Mouse (Mus musculus) liver, adult 2 months (tissue): ENCODE data around the gene Foxo6. TPM values are rescaled to one million over a fixed set of nuclear protein-coding genes. Genes with fewer than 3 reads are reported as not detected.
A peak's percentile ranks its signal among the peaks of the same experiment; 100 is the strongest.

ENCODE experiments used
- DNase-seq: peaks from one replicate; pipeline ENCODE4 v3.0.0-alpha.2; 2011; ENCODE audit warnings: low read depth, low spot score; ENCODE audit errors: extremely low read depth
- H3K27ac ChIP-seq: fragments of 200-500 bp; replicated peaks from 2 replicates; pipeline ENCODE4 v1.5.1; 2012; ENCODE audit warnings: low read depth, mild to moderate bottlenecking, control low read depth, inconsistent platforms, low read length; ENCODE audit not compliant: insufficient read depth
- H3K27me3 ChIP-seq: fragments of 200-500 bp; 2 replicates; pipeline ENCODE4 v1.6.1; 2012; ENCODE audit warnings: mild to moderate bottlenecking, moderate library complexity, low read length, inconsistent platforms; ENCODE audit not compliant: control insufficient read depth, insufficient read depth
- H3K36me3 ChIP-seq: fragments of 200-500 bp; 2 replicates; pipeline ENCODE4 v1.6.1; 2012; ENCODE audit warnings: low read length, inconsistent platforms; ENCODE audit not compliant: control insufficient read depth, insufficient read depth
- H3K4me1 ChIP-seq: fragments of 200-500 bp; 2 replicates; pipeline ENCODE4 v1.6.1; 2011; ENCODE audit warnings: low read length; ENCODE audit not compliant: control insufficient read depth, insufficient read depth
- H3K4me3 ChIP-seq: fragments of 200-500 bp; 2 replicates; pipeline ENCODE4 v1.5.1; 2011; ENCODE audit warnings: low read depth, mild to moderate bottlenecking, control low read depth, low read length, moderate library complexity; ENCODE audit not compliant: insufficient read depth
- H3K79me2 ChIP-seq: fragments of 200-500 bp; 2 replicates; pipeline ENCODE4 v1.6.1; 2012; ENCODE audit warnings: inconsistent platforms, mild to moderate bottlenecking, low read length, moderate library complexity; ENCODE audit not compliant: control insufficient read depth, insufficient read depth
- H3K9ac ChIP-seq: fragments of 200-500 bp; 2 replicates; pipeline ENCODE4 v1.6.1; 2012; ENCODE audit warnings: low read depth, mild to moderate bottlenecking, control low read depth, inconsistent platforms, low read length
- CTCF ChIP-seq: fragments of 200-500 bp; IDR thresholded peaks from 2 replicates; pipeline ENCODE4 v1.5.1; 2011; ENCODE audit warnings: low read depth, low read length, control low read depth
- POLR2A ChIP-seq: fragments of 200-500 bp; IDR thresholded peaks from 2 replicates; pipeline ENCODE4 v1.6.1; 2011; ENCODE audit warnings: low read length, control low read depth; ENCODE audit not compliant: insufficient read depth; ENCODE audit errors: extremely low read depth
- WGBS: fragments of 180-500 bp; shearing (Covaris S2); methylation state at CpG from one replicate; pipeline ENCODE4 v1.1.7; 2018; 5-methylcytosine and 5-hydroxymethylcytosine counted together
- polyA plus RNA-seq: library from polyadenylated mRNA; depleted of rRNA; stranded (reverse); fragments of >200 nt; gene quantifications from 2 replicates; pipeline ENCODE4 v1.2.3, GENCODE M21; 2012
- total RNA-seq: library from RNA; depleted of rRNA; stranded (reverse); fragments of >200 nt; gene quantifications from 2 replicates; pipeline ENCODE4 v1.2.3, GENCODE M21; 2014

The Foxo6 gene
- total and polyA plus RNA-seq, 2 experiments: 0.07 TPM; not detected in 1

GRCm38 (mm10) chr4:120283141-120283540, 4.0 kb downstream of the Foxo6 start:
- H3K27ac ChIP-seq: no peak overlapping the region
- no peak overlapping the region for H3K9ac ChIP-seq
- DNase-seq: peak; percentile 74
- TF ChIP-seq CTCF: no peak
- TF ChIP-seq POLR2A: no peak
- peaks cover 4% of the 10 kb centered on the region; the same call in 1 of the 2 replicates for H3K27me3 ChIP-seq
- H3K4me1 ChIP-seq: no peaks in the 10 kb centered on the region
- no peaks in the 10 kb centered on the region for H3K36me3 ChIP-seq
- peak overlapping the region; percentile 58; the same call in 1 of the 2 replicates for H3K4me3 ChIP-seq
- 8% methylated on average over 5 of the region's 6 CpGs for WGBS
- no peaks in the 10 kb centered on the region for H3K79me2 ChIP-seq

- peaks cover 4% of the 10 kb centered on the region; the same call in 1 of the 2 replicates for H3K27me3 ChIP-seq
- WGBS: 1% methylated on average over 45 of the region's 47 CpGs
- no peak for TF ChIP-seq POLR2A
- no peak for TF ChIP-seq CTCF
- H3K27ac ChIP-seq: no peak overlapping the region
- no peak for DNase-seq
- H3K79me2 ChIP-seq: no peaks in the 10 kb centered on the region
- no peaks in the 10 kb centered on the region for H3K4me1 ChIP-seq
- peak overlapping the region; percentile 58 for H3K4me3 ChIP-seq
- no peaks in the 10 kb centered on the region for H3K36me3 ChIP-seq
- peak overlapping the region; percentile 37 for H3K9ac ChIP-seq
Measured at GRCm38 (mm10) chr4:120282568-120283091, 4.5 kb downstream of the Foxo6 start.

- peaks cover 4% of the 10 kb centered on the region; the same call in 1 of the 2 replicates for H3K27me3 ChIP-seq
- no peak overlapping the region for H3K9ac ChIP-seq
- DNase-seq: no peak
- H3K79me2 ChIP-seq: no peaks in the 10 kb centered on the region
- H3K4me3 ChIP-seq: no peak overlapping the region
- 82% methylated on average over 3 of the region's 3 CpGs for WGBS
- TF ChIP-seq CTCF (no peak), POLR2A (no peak)
- H3K36me3 ChIP-seq: no peaks in the 10 kb centered on the region
- H3K4me1 ChIP-seq: no peaks in the 10 kb centered on the region
- no peak overlapping the region for H3K27ac ChIP-seq
Measured at GRCm38 (mm10) chr4:120281011-120281410, 6.1 kb downstream of the Foxo6 start.

- no peak for DNase-seq
- H3K27ac ChIP-seq: no peak overlapping the region
- no peaks in the 10 kb centered on the region for H3K4me1 ChIP-seq
- H3K27me3 ChIP-seq: no peaks in the 10 kb centered on the region
- H3K36me3 ChIP-seq: no peaks in the 10 kb centered on the region
- H3K79me2 ChIP-seq: no peaks in the 10 kb centered on the region
- TF ChIP-seq POLR2A: no peak
- no peak for TF ChIP-seq CTCF
- WGBS: 92% methylated on average over 12 of the region's 12 CpGs
- no peak overlapping the region for H3K9ac ChIP-seq
- no peak overlapping the region for H3K4me3 ChIP-seq
Measured at GRCm38 (mm10) chr4:120280432-120280831, 6.7 kb downstream of the Foxo6 start.

- 68% methylated on average over 4 of the region's 4 CpGs for WGBS
- Histone ChIP-seq H3K27me3 (no peaks in the 10 kb centered on the region), H3K4me3 (no peak overlapping the region), H3K36me3 (no peaks in the 10 kb centered on the region), H3K27ac (no peak overlapping the region), H3K4me1 (no peaks in the 10 kb centered on the region), H3K9ac (no peak overlapping the region), H3K79me2 (no peaks in the 10 kb centered on the region)
- DNase-seq: no peak
- TF ChIP-seq CTCF: no peak
- TF ChIP-seq POLR2A: no peak
Measured at GRCm38 (mm10) chr4:120277255-120277928, 9.8 kb downstream of the Foxo6 start.

GRCm38 (mm10) chr4:120275487-120275886, 11.7 kb downstream of the Foxo6 start:
- DNase-seq: no peak
- 71% methylated on average over 9 of the region's 9 CpGs for WGBS
- Histone ChIP-seq H3K27me3 (peaks cover under 1% of the 10 kb centered on the region; the same call in 1 of the 2 replicates), H3K36me3 (no peaks in the 10 kb centered on the region), H3K27ac (no peak overlapping the region), H3K79me2 (no peaks in the 10 kb centered on the region), H3K4me3 (no peak overlapping the region), H3K4me1 (no peaks in the 10 kb centered on the region), H3K9ac (no peak overlapping the region)
- no peak for TF ChIP-seq POLR2A
- TF ChIP-seq CTCF: no peak
